Mouse (Mus musculus) heart, embryonic 11.5 days (tissue): ENCODE results near the gene Zfp648. TPM values are rescaled to one million over a fixed set of nuclear protein-coding genes. Genes with fewer than 3 reads are reported as not detected.

Source experiments
- ATAC-seq: fragments of 200-750 bp; cut with Nextera tagmentation; replicated peaks from 2 replicates; pipeline ENCODE4 v1.8.0; 2017; ENCODE audit warnings: moderate library complexity; ENCODE audit not compliant: insufficient number of reproducible peaks, low FRiP score, low TSS enrichment
- H3K27ac ChIP-seq: fragments of 300-500 bp; sonication (generic); 2 replicates; pipeline ENCODE4 v1.5.1; 2014; ENCODE audit warnings: mild to moderate bottlenecking, low read depth, low read length
- H3K27me3 ChIP-seq: fragments of 300-500 bp; sonication (generic); 2 replicates; pipeline ENCODE4 v1.6.1; 2014; ENCODE audit warnings: mild to moderate bottlenecking, low read length, mixed read lengths; ENCODE audit not compliant: control insufficient read depth, insufficient read depth
- H3K36me3 ChIP-seq: fragments of 300-500 bp; sonication (generic); 2 replicates; pipeline ENCODE4 v1.6.1; 2014; ENCODE audit warnings: mild to moderate bottlenecking, low read length, moderate library complexity, mixed read lengths; ENCODE audit not compliant: control insufficient read depth, insufficient read depth
- H3K4me1 ChIP-seq: fragments of 300-500 bp; sonication (generic); 2 replicates; pipeline ENCODE4 v1.6.1; 2014; ENCODE audit warnings: low read length; ENCODE audit not compliant: control insufficient read depth, insufficient read depth
- H3K4me2 ChIP-seq: fragments of 300-500 bp; sonication (generic); 2 replicates; pipeline ENCODE4 v1.6.1; 2014; ENCODE audit warnings: mild to moderate bottlenecking, moderate library complexity
- H3K4me3 ChIP-seq: fragments of 300-500 bp; sonication (generic); 2 replicates; pipeline ENCODE4 v1.5.1; 2014; ENCODE audit warnings: low read depth, low read length
- H3K9ac ChIP-seq: fragments of 300-500 bp; sonication (generic); 2 replicates; pipeline ENCODE4 v1.6.1; 2014; ENCODE audit warnings: mild to moderate bottlenecking, low read depth, low read length, moderate library complexity
- H3K9me3 ChIP-seq: fragments of 300-500 bp; sonication (generic); replicated peaks from 2 replicates; pipeline ENCODE4 v1.6.1; 2016; ENCODE audit warnings: low read length; ENCODE audit not compliant: control insufficient read depth
- WGBS: fragments of 180-500 bp; shearing (Covaris S2); extraction: QIAGEN DNeasy Blood & Tissue Kit; methylation state at CpG from one replicate; pipeline ENCODE4 v1.1.7; 2014; ENCODE audit not compliant: insufficient replicate concordance; 5-methylcytosine and 5-hydroxymethylcytosine counted together
- polyA plus RNA-seq: library from polyadenylated mRNA; unstranded; fragments of >200 nt; fragmentation: Nextera tagmentation; extraction: Ambion mirVana; gene quantifications from 2 replicates; pipeline ENCODE4 v1.2.1, GENCODE M21; 2014

The Zfp648 gene
- polyA plus RNA-seq, 1 experiment from 2014 or later = not detected

- no peak overlapping the region for H3K27ac ChIP-seq
- H3K9me3 ChIP-seq = no peaks in the 10 kb centered on the region
- peaks cover 16% of the 10 kb centered on the region for H3K4me1 ChIP-seq
- 69% methylated on average over 8 of the region's 8 CpGs for WGBS
- H3K9ac ChIP-seq = no peak overlapping the region
- peaks cover 41% of the 10 kb centered on the region for H3K27me3 ChIP-seq
- H3K4me2 ChIP-seq = no peak overlapping the region
- ATAC-seq = no peak
- no peaks in the 10 kb centered on the region for H3K36me3 ChIP-seq
- H3K4me3 ChIP-seq = no peak overlapping the region
Measured at GRCm38 (mm10) chr1:154202580-154202979, 1.6 kb downstream of the Zfp648 start.

GRCm38 (mm10) chr1:154203386-154203785 lies 2.4 kb downstream of the Zfp648 start:
- Histone ChIP-seq H3K27ac (no peak overlapping the region), H3K4me3 (no peak overlapping the region), H3K4me2 (no peak overlapping the region), H3K36me3 (no peaks in the 10 kb centered on the region), H3K9ac (no peak overlapping the region), H3K9me3 (no peaks in the 10 kb centered on the region), H3K4me1 (peaks cover 16% of the 10 kb centered on the region), H3K27me3 (peaks cover 41% of the 10 kb centered on the region)
- WGBS = 86% methylated on average over 5 of the region's 5 CpGs
- no peak for ATAC-seq

- Histone ChIP-seq H3K4me3 (peak overlapping the region; percentile 40), H3K9ac (no peak overlapping the region), H3K9me3 (no peaks in the 10 kb centered on the region), H3K36me3 (no peaks in the 10 kb centered on the region), H3K27me3 (peaks cover 41% of the 10 kb centered on the region), H3K4me2 (peak overlapping the region; percentile 64), H3K4me1 (peaks cover 16% of the 10 kb centered on the region), H3K27ac (no peak overlapping the region)
- WGBS = 9% methylated on average over 66 of the region's 66 CpGs
- ATAC-seq = 0 out of 2 replicates have a peak, but pooled peaks have one; percentile 14
Measured at GRCm38 (mm10) chr1:154204652-154205573, 3.9 kb downstream of the Zfp648 start.

- Histone ChIP-seq H3K36me3 (no peaks in the 10 kb centered on the region), H3K27ac (no peak overlapping the region), H3K4me1 (no peaks in the 10 kb centered on the region), H3K4me2 (no peak overlapping the region), H3K9me3 (no peaks in the 10 kb centered on the region), H3K4me3 (no peak overlapping the region), H3K27me3 (no peaks in the 10 kb centered on the region), H3K9ac (no peak overlapping the region)
- no peak for ATAC-seq
- WGBS = 70% methylated on average over 2 of the region's 2 CpGs
Measured at GRCm38 (mm10) chr1:154219991-154220390, 19.0 kb downstream of the Zfp648 start.

GRCm38 (mm10) chr1:154220566-154220965 lies 19.6 kb downstream of the Zfp648 start:
- Histone ChIP-seq H3K27me3 (no peaks in the 10 kb centered on the region), H3K9me3 (no peaks in the 10 kb centered on the region), H3K27ac (no peak overlapping the region), H3K4me2 (no peak overlapping the region), H3K4me1 (no peaks in the 10 kb centered on the region), H3K36me3 (no peaks in the 10 kb centered on the region), H3K4me3 (no peak overlapping the region), H3K9ac (no peak overlapping the region)
- ATAC-seq = no peak
- WGBS = 85% methylated on average over 3 of the region's 3 CpGs

- 29% methylated on average over 1 of the region's 1 CpGs for WGBS
- Histone ChIP-seq H3K4me2 (no peak overlapping the region), H3K4me1 (no peaks in the 10 kb centered on the region), H3K27ac (no peak overlapping the region), H3K4me3 (no peak overlapping the region), H3K27me3 (no peaks in the 10 kb centered on the region), H3K9me3 (no peaks in the 10 kb centered on the region), H3K9ac (no peak overlapping the region), H3K36me3 (no peaks in the 10 kb centered on the region)
- ATAC-seq = no peak
Measured at GRCm38 (mm10) chr1:154223807-154224207, 22.8 kb downstream of the Zfp648 start.

GRCm38 (mm10) chr1:154232594-154232993 lies 31.6 kb downstream of the Zfp648 start:
- no peak overlapping the region for H3K27ac ChIP-seq
- no peak overlapping the region for H3K9ac ChIP-seq
- H3K4me2 ChIP-seq = no peak overlapping the region
- no peak overlapping the region for H3K4me3 ChIP-seq
- no peak for ATAC-seq
- H3K36me3 ChIP-seq = no peaks in the 10 kb centered on the region
- 80% methylated on average over 4 of the region's 4 CpGs for WGBS
- H3K4me1 ChIP-seq = no peaks in the 10 kb centered on the region
- H3K9me3 ChIP-seq = no peaks in the 10 kb centered on the region
- no peaks in the 10 kb centered on the region for H3K27me3 ChIP-seq

- Histone ChIP-seq H3K36me3 (no peaks in the 10 kb centered on the region), H3K4me1 (no peaks in the 10 kb centered on the region), H3K27ac (no peak overlapping the region), H3K9me3 (no peaks in the 10 kb centered on the region), H3K4me3 (no peak overlapping the region), H3K9ac (no peak overlapping the region), H3K27me3 (no peaks in the 10 kb centered on the region), H3K4me2 (no peak overlapping the region)
- 65% methylated on average over 6 of the region's 6 CpGs for WGBS
- ATAC-seq = no peak
Measured at GRCm38 (mm10) chr1:154233033-154233432, 32.0 kb downstream of the Zfp648 start.

GRCm38 (mm10) chr1:154234814-154235213 lies 33.8 kb downstream of the Zfp648 start:
- H3K4me1 ChIP-seq = no peaks in the 10 kb centered on the region
- H3K9ac ChIP-seq = no peak overlapping the region
- ATAC-seq = no peak
- no peak overlapping the region for H3K4me3 ChIP-seq
- H3K36me3 ChIP-seq = no peaks in the 10 kb centered on the region
- H3K27ac ChIP-seq = no peak overlapping the region
- WGBS = 83% methylated on average over 9 of the region's 9 CpGs
- H3K4me2 ChIP-seq = no peak overlapping the region
- H3K9me3 ChIP-seq = no peaks in the 10 kb centered on the region
- H3K27me3 ChIP-seq = no peaks in the 10 kb centered on the region
